ENCODE assay signal across 21 mouse cellular contexts in genomic region chr1:176874155-176874554, GRCm38 (mm10). TPM values are rescaled to one million over a fixed set of nuclear protein-coding genes. Genes with fewer than 3 reads are reported as not detected.
DNase-seq lines count a peak whose midpoint lies in the region; ATAC-seq and TF ChIP-seq lines count a peak whose summit lies in the region.
"Had no signal": no experiment of that assay in that cellular context is flagged by ENCODE, and none has a peak within 500 bp of the region (broad histone marks: within the 10 kb centered on the region; RNA-seq: fewer than 3 reads in every experiment).

No protein-coding gene starts in this region.

- TF ChIP-seq EP300 in liver, postnatal 0 days (IDR thresholded peaks at IDR 0.05; ENCODE audit: low read depth) = no peak
- TF ChIP-seq EP300 in stomach, postnatal 0 days (optimal IDR thresholded peaks at IDR 0.05) = no peak

- H3K79me2 ChIP-seq in liver, adult 2 months (ENCODE audit: control insufficient read depth, insufficient read depth, low read length) = no peaks in the 10 kb centered on the region

- H3K27ac ChIP-seq in liver, adult 2 months (replicated peaks; ENCODE audit: insufficient read depth, low read depth, low read length) = no peak overlapping the region
- no peak overlapping the region for H3K27ac ChIP-seq in liver, postnatal 0 days (ENCODE audit: low read depth)
- 0 out of 2 replicates have a peak overlapping the region, but pooled peaks have one; percentile 23 for H3K27ac ChIP-seq in midbrain, embryonic 10.5 days (replicated peaks)
- no peak overlapping the region for H3K27ac ChIP-seq in midbrain, embryonic 15.5 days
- H3K27ac ChIP-seq in stomach, postnatal 0 days (replicated peaks) = no peak overlapping the region
- H3K27ac ChIP-seq: embryonic facial prominence, embryonic 13.5 days; embryonic facial prominence, embryonic 15.5 days; forebrain, embryonic 13.5 days; forebrain, embryonic 15.5 days had no signal

- no peaks in the 10 kb centered on the region for H3K27me3 ChIP-seq in liver, adult 2 months (ENCODE audit: control insufficient read depth, insufficient read depth, low read length)
- H3K27me3 ChIP-seq in liver, postnatal 0 days (ENCODE audit: insufficient read depth, low read length) = no peaks in the 10 kb centered on the region
- H3K27me3 ChIP-seq in midbrain, embryonic 10.5 days (ENCODE audit: low read depth, poor library complexity, severe bottlenecking) = no peaks in the 10 kb centered on the region
- H3K27me3 ChIP-seq in midbrain, embryonic 15.5 days (replicated peaks) = no peaks in the 10 kb centered on the region
- no peaks in the 10 kb centered on the region for H3K27me3 ChIP-seq in stomach, postnatal 0 days (ENCODE audit: control insufficient read depth, insufficient read depth, low read length)
- H3K27me3 ChIP-seq: embryonic facial prominence, embryonic 13.5 days; embryonic facial prominence, embryonic 15.5 days; forebrain, embryonic 13.5 days; forebrain, embryonic 15.5 days had no signal

- H3K4me3 ChIP-seq in liver, adult 2 months (ENCODE audit: insufficient read depth, low read depth, low read length) = no peak overlapping the region
- no peak overlapping the region for H3K4me3 ChIP-seq in liver, postnatal 0 days (ENCODE audit: low read depth, low read length)
- no peak overlapping the region for H3K4me3 ChIP-seq in midbrain, embryonic 10.5 days
- no peak overlapping the region for H3K4me3 ChIP-seq in midbrain, embryonic 15.5 days
- no peak overlapping the region for H3K4me3 ChIP-seq in stomach, postnatal 0 days (ENCODE audit: low read depth, low read length)
- H3K4me3 ChIP-seq: embryonic facial prominence, embryonic 13.5 days; embryonic facial prominence, embryonic 15.5 days; erythroblast, embryonic 14.5 days; forebrain, embryonic 13.5 days; forebrain, embryonic 15.5 days had no signal

- TF ChIP-seq CTCF in liver, adult 2 months (IDR thresholded peaks at IDR 0.05; ENCODE audit: low read depth, low read length) = no peak
- TF ChIP-seq CTCF in liver, postnatal 0 days (IDR thresholded peaks at IDR 0.05; ENCODE audit: low read depth) = no peak
- TF ChIP-seq CTCF in stomach, postnatal 0 days (IDR thresholded peaks at IDR 0.05; ENCODE audit: low read depth) = no peak

- no peak overlapping the region for H3K9ac ChIP-seq in liver, adult 2 months (ENCODE audit: low read depth, low read length)
- no peak overlapping the region for H3K9ac ChIP-seq in liver, postnatal 0 days (replicated peaks)
- H3K9ac ChIP-seq in midbrain, embryonic 15.5 days = no peak overlapping the region
- no peak overlapping the region for H3K9ac ChIP-seq in stomach, postnatal 0 days (ENCODE audit: low read length)
- H3K9ac ChIP-seq: embryonic facial prominence, embryonic 13.5 days; embryonic facial prominence, embryonic 15.5 days; forebrain, embryonic 13.5 days; forebrain, embryonic 15.5 days had no signal

- no peak overlapping the region for H3K4me2 ChIP-seq in liver, postnatal 0 days (ENCODE audit: low read depth, low read length)
- no peak overlapping the region for H3K4me2 ChIP-seq in midbrain, embryonic 15.5 days
- no peak overlapping the region for H3K4me2 ChIP-seq in stomach, postnatal 0 days (replicated peaks; ENCODE audit: low read depth)
- H3K4me2 ChIP-seq: embryonic facial prominence, embryonic 13.5 days; embryonic facial prominence, embryonic 15.5 days; forebrain, embryonic 13.5 days; forebrain, embryonic 15.5 days had no signal

- no peak for TF ChIP-seq POLR2A in liver, adult 2 months (IDR thresholded peaks at IDR 0.05; ENCODE audit: extremely low read depth, insufficient read depth, low read length)

- H3K9me3 ChIP-seq in liver, postnatal 0 days (ENCODE audit: low read length) = no peaks in the 10 kb centered on the region
- H3K9me3 ChIP-seq in midbrain, embryonic 10.5 days (replicated peaks) = no peaks in the 10 kb centered on the region
- no peaks in the 10 kb centered on the region for H3K9me3 ChIP-seq in midbrain, embryonic 15.5 days
- H3K9me3 ChIP-seq in stomach, postnatal 0 days (ENCODE audit: control insufficient read depth, low read length) = no peaks in the 10 kb centered on the region
- H3K9me3 ChIP-seq: embryonic facial prominence, embryonic 13.5 days; embryonic facial prominence, embryonic 15.5 days; forebrain, embryonic 13.5 days; forebrain, embryonic 15.5 days had no signal

- DNase-seq in liver, adult 2 months (ENCODE audit: extremely low read depth, low read depth, low spot score) = peak; percentile 73
- no peak for DNase-seq in liver, postnatal 0 days
- no peak for DNase-seq in midbrain, embryonic 10.5 days (ENCODE audit: low spot score)
- no peak for DNase-seq in stomach, postnatal 0 days (ENCODE audit: low spot score)
- no peak for DNase-seq in lung, postnatal 14 days
- DNase-seq: adrenal gland, adult 2 months; adrenal gland, postnatal 10 days; adrenal gland, postnatal 25 days; cerebellum, adult 11 months; cerebellum, adult 18-20 months; cerebellum, adult 8-10 months; cerebellum, adult 9-11 months; cerebellum, postnatal 14 days; cerebellum, postnatal 36 days; embryo, embryonic 11 days had no signal

- peaks cover 7% of the 10 kb centered on the region; the same call in 1 of the 2 replicates for H3K4me1 ChIP-seq in liver, adult 2 months (ENCODE audit: control insufficient read depth, insufficient read depth, low read length)
- no peaks in the 10 kb centered on the region for H3K4me1 ChIP-seq in liver, postnatal 0 days (ENCODE audit: insufficient read depth)
- H3K4me1 ChIP-seq in midbrain, embryonic 10.5 days = peaks cover 29% of the 10 kb centered on the region
- H3K4me1 ChIP-seq in midbrain, embryonic 15.5 days = no peaks in the 10 kb centered on the region
- no peaks in the 10 kb centered on the region for H3K4me1 ChIP-seq in stomach, postnatal 0 days (replicated peaks; ENCODE audit: control insufficient read depth, insufficient read depth)
- H3K4me1 ChIP-seq: embryonic facial prominence, embryonic 13.5 days; embryonic facial prominence, embryonic 15.5 days; forebrain, embryonic 13.5 days had no signal

- ATAC-seq in liver, postnatal 0 days = no peak
- no peak for ATAC-seq in midbrain, embryonic 15.5 days (replicated peaks)
- peak; percentile 59; the same call in 1 of the 2 replicates for ATAC-seq in stomach, postnatal 0 days (ENCODE audit: low FRiP score, low TSS enrichment)
- ATAC-seq: forebrain, embryonic 13.5 days; forebrain, embryonic 15.5 days had no signal

- H3K36me3 ChIP-seq in liver, adult 2 months (ENCODE audit: control insufficient read depth, insufficient read depth, low read length) = peaks cover 11% of the 10 kb centered on the region
- H3K36me3 ChIP-seq in liver, postnatal 0 days (replicated peaks; ENCODE audit: insufficient read depth, low read length) = peaks cover 2% of the 10 kb centered on the region
- no peaks in the 10 kb centered on the region for H3K36me3 ChIP-seq in midbrain, embryonic 10.5 days
- no peaks in the 10 kb centered on the region for H3K36me3 ChIP-seq in midbrain, embryonic 15.5 days (replicated peaks)
- peaks cover 5% of the 10 kb centered on the region; the same call in 1 of the 2 replicates for H3K36me3 ChIP-seq in stomach, postnatal 0 days (ENCODE audit: control insufficient read depth, insufficient read depth, low read length)
- H3K36me3 ChIP-seq: forebrain, embryonic 15.5 days had no signal

RNA-seq across cellular contexts. Expression of gene Sdccag8, which starts 59.7 kb away (rescaled TPM):
- total RNA-seq in liver, adult 2 months (2014; rRNA removed) = 8.6 and 9.5 TPM in 2 replicates
- 1.8 and 2.3 TPM in 2 replicates for polyA plus RNA-seq in liver, adult 2 months (2012; rRNA removed)
- 4.2 and 4.5 TPM in 2 replicates for polyA plus RNA-seq in liver, postnatal 0 days (2015; fragmentation: Nextera tagmentation; extraction: Ambion mirVana)
- polyA plus RNA-seq in midbrain, embryonic 10.5 days (2016; fragmentation: Nextera tagmentation; extraction: Ambion mirVana) = 22.8 and 26.5 TPM in 2 replicates
- 27.8 and 28.2 TPM in 2 replicates for polyA plus RNA-seq in midbrain, embryonic 15.5 days (2015; fragmentation: Nextera tagmentation; extraction: Ambion mirVana)
- 6.4 TPM in 2 replicates for polyA plus RNA-seq in stomach, postnatal 0 days (2015; fragmentation: Nextera tagmentation; extraction: Ambion mirVana)
